Mouse (Mus musculus) liver, embryonic 14.5 days (tissue): Measurements from ENCODE around the gene Kif26b. TPM values are rescaled to one million over a fixed set of nuclear protein-coding genes. Genes with fewer than 3 reads are reported as not detected.

Experiments used
- ATAC-seq: fragments of 200-750 bp; cut with Nextera tagmentation; 2 replicates; pipeline ENCODE4 v1.8.0; 2017; ENCODE audit warnings: moderate number of reproducible peaks, mild to moderate bottlenecking, moderate library complexity; ENCODE audit not compliant: insufficient read depth
- DNase-seq, 3 experiments: peaks; one replicate each; pipeline ENCODE4 v3.0.0-alpha.2; 2012 to 2013; ENCODE audit warnings: low read depth in 3 of 3, low spot score in 3 of 3
- H3K27ac ChIP-seq: fragments of 300-500 bp; sonication (generic); 2 replicates; pipeline ENCODE4 v1.5.1; 2014; ENCODE audit warnings: moderate library complexity, mild to moderate bottlenecking, control low read depth, inconsistent platforms
- H3K27me3 ChIP-seq: fragments of 300-500 bp; sonication (generic); 2 replicates; pipeline ENCODE4 v1.6.1; 2014; ENCODE audit warnings: mild to moderate bottlenecking, low read length, moderate library complexity; ENCODE audit not compliant: control insufficient read depth, insufficient read depth
- H3K36me3 ChIP-seq: fragments of 300-500 bp; sonication (generic); replicated peaks from 2 replicates; pipeline ENCODE4 v1.6.1; 2014; ENCODE audit warnings: low read depth; ENCODE audit not compliant: control insufficient read depth, insufficient read depth
- H3K4me1 ChIP-seq, 2 experiments: fragments of 200-500 bp in 1 of 2; fragments of 300-500 bp in 1 of 2; sonication (generic) in 1 of 2; replicated peaks; 2 replicates each; pipeline ENCODE4 v1.6.1; 2012 to 2014; ENCODE audit warnings: antibody characterized with exemption in 1 of 2, inconsistent platforms in 1 of 2, low read length in 1 of 2; ENCODE audit not compliant: control insufficient read depth in 2 of 2, insufficient read depth in 2 of 2
- H3K4me2 ChIP-seq: fragments of 300-500 bp; sonication (generic); 2 replicates; pipeline ENCODE4 v1.6.1; 2014; ENCODE audit warnings: low read depth, mild to moderate bottlenecking, control low read depth, moderate library complexity
- H3K4me3 ChIP-seq, 2 experiments: fragments of 200-500 bp in 1 of 2; fragments of 300-500 bp in 1 of 2; sonication (generic) in 1 of 2; 2 replicates each; pipeline ENCODE4 v1.5.1; 2012 to 2014; ENCODE audit warnings: low read depth in 2 of 2, low read length in 2 of 2, mild to moderate bottlenecking in 2 of 2, control low read depth in 1 of 2, inconsistent platforms in 1 of 2, moderate library complexity in 1 of 2; ENCODE audit not compliant: insufficient read depth in 1 of 2
- H3K9ac ChIP-seq: fragments of 300-500 bp; sonication (generic); replicated peaks from 2 replicates; pipeline ENCODE4 v1.6.1; 2014; ENCODE audit warnings: mild to moderate bottlenecking, control low read depth, moderate library complexity
- H3K9me3 ChIP-seq: fragments of 300-500 bp; sonication (generic); 2 replicates; pipeline ENCODE4 v1.6.1; 2016; ENCODE audit warnings: low read length, mixed read lengths; ENCODE audit not compliant: control insufficient read depth
- CTCF ChIP-seq: IDR thresholded peaks from 2 replicates; pipeline ENCODE4 v1.5.1; 2016; ENCODE audit warnings: antibody characterized with exemption, low read depth, control low read depth
- EP300 ChIP-seq: IDR thresholded peaks from 2 replicates; pipeline ENCODE4 v1.6.1; 2016; ENCODE audit warnings: antibody characterized with exemption, low read depth
- WGBS: fragments of 180-500 bp; shearing (Covaris S2); extraction: QIAGEN DNeasy Blood & Tissue Kit; methylation state at CpG from one replicate; pipeline ENCODE4 v1.1.7; 2014; ENCODE audit not compliant: insufficient replicate concordance; 5-methylcytosine and 5-hydroxymethylcytosine counted together
- polyA plus RNA-seq, 2 experiments: library from polyadenylated mRNA; depleted of rRNA in 1 of 2; stranded (reverse) in 1 of 2; unstranded in 1 of 2; fragments of >200 nt; fragmentation: Nextera tagmentation in 1 of 2; extraction: Ambion mirVana in 1 of 2; gene quantifications; 2 replicates each; pipeline versions ENCODE4 v1.2.1 to v1.2.3; 2012 to 2014

Gene Kif26b
- polyA plus RNA-seq, 2 experiments = 0.01 to 0.07 TPM

- Histone ChIP-seq H3K9ac (no peak overlapping the region), H3K27ac (no peak overlapping the region), H3K4me1 (no peaks in the 10 kb centered on the region), H3K27me3 (no peaks in the 10 kb centered on the region), H3K36me3 (no peaks in the 10 kb centered on the region), H3K9me3 (no peaks in the 10 kb centered on the region), H3K4me3 (no peak overlapping the region), H3K4me2 (no peak overlapping the region)
- no peak for ATAC-seq
- DNase-seq = no peak
- TF ChIP-seq EP300 (no peak), CTCF (no peak)
- 61% methylated on average over 5 of the region's 5 CpGs for WGBS
These were observed 319.6 kb downstream of the Kif26b start for GRCm38 (mm10) chr1:178848380-178849106.

GRCm38 (mm10) chr1:178850569-178850968, 321.6 kb downstream of the Kif26b start:
- H3K4me3 ChIP-seq = no peak overlapping the region
- ATAC-seq = no peak
- no peaks in the 10 kb centered on the region for H3K27me3 ChIP-seq
- no peak overlapping the region for H3K4me2 ChIP-seq
- H3K4me1 ChIP-seq = no peaks in the 10 kb centered on the region
- WGBS = 29% methylated on average over 1 of the region's 1 CpGs
- no peak for TF ChIP-seq CTCF
- no peak for TF ChIP-seq EP300
- no peak for DNase-seq
- no peaks in the 10 kb centered on the region for H3K9me3 ChIP-seq
- no peak overlapping the region for H3K9ac ChIP-seq
- H3K27ac ChIP-seq = no peak overlapping the region
- no peaks in the 10 kb centered on the region for H3K36me3 ChIP-seq

GRCm38 (mm10) chr1:178854936-178855335, 326.0 kb downstream of the Kif26b start:
- H3K9me3 ChIP-seq = no peaks in the 10 kb centered on the region
- H3K36me3 ChIP-seq = no peaks in the 10 kb centered on the region
- H3K4me1 ChIP-seq = no peaks in the 10 kb centered on the region
- TF ChIP-seq EP300 = no peak
- TF ChIP-seq CTCF = no peak
- H3K27ac ChIP-seq = no peak overlapping the region
- H3K4me3 ChIP-seq = no peak overlapping the region
- no peak overlapping the region for H3K4me2 ChIP-seq
- DNase-seq = no peak
- ATAC-seq = no peak
- WGBS = 65% methylated on average over 4 of the region's 4 CpGs
- no peaks in the 10 kb centered on the region for H3K27me3 ChIP-seq
- no peak overlapping the region for H3K9ac ChIP-seq

GRCm38 (mm10) chr1:178855974-178856373, 327.0 kb downstream of the Kif26b start:
- H3K36me3 ChIP-seq = no peaks in the 10 kb centered on the region
- 58% methylated on average over 6 of the region's 6 CpGs for WGBS
- no peak overlapping the region for H3K4me3 ChIP-seq
- no peak for DNase-seq
- no peak overlapping the region for H3K27ac ChIP-seq
- ATAC-seq = no peak
- no peak for TF ChIP-seq CTCF
- TF ChIP-seq EP300 = no peak
- H3K4me2 ChIP-seq = no peak overlapping the region
- H3K9ac ChIP-seq = no peak overlapping the region
- no peaks in the 10 kb centered on the region for H3K4me1 ChIP-seq
- no peaks in the 10 kb centered on the region for H3K9me3 ChIP-seq
- H3K27me3 ChIP-seq = no peaks in the 10 kb centered on the region

- ATAC-seq = no peak
- Histone ChIP-seq H3K4me3 (no peak overlapping the region), H3K9me3 (no peaks in the 10 kb centered on the region), H3K27ac (no peak overlapping the region), H3K27me3 (no peaks in the 10 kb centered on the region), H3K4me2 (no peak overlapping the region), H3K9ac (no peak overlapping the region), H3K36me3 (no peaks in the 10 kb centered on the region), H3K4me1 (no peaks in the 10 kb centered on the region)
- 59% methylated on average over 8 of the region's 8 CpGs for WGBS
- TF ChIP-seq CTCF (no peak), EP300 (no peak)
- no peak for DNase-seq
These were observed 331.9 kb downstream of the Kif26b start for GRCm38 (mm10) chr1:178860671-178861391.
